Mouse (Mus musculus) urinary bladder, postnatal 36 days (tissue): ENCODE measurements around the gene Gtdc1.

ENCODE experiments used
- DNase-seq, 2 experiments: peaks; one replicate each; pipeline ENCODE4 v3.0.0; 2022; ENCODE audit warnings: low spot score in 2 of 2, mixed read lengths in 1 of 2

Gene Gtdc1

DNA sequence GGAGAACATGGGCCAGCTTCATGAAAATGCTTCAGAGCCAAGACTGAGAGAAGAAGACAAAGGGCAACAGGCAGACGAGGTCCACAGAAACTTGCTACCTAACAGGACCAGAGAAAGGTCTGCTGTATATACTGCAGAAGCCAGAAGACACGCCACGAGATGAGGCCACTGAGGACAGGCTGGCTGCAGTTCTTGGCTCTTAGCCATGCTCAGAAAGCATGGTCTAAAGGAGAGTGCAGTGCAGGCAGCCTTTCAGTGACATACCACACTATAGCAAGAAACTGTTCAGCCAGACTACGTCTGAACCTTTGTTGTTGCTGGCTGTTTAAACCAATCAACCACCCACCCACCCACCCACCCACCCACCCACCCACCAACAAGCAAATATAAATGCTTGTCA is 336.6 kb downstream of the Gtdc1 start:
- no peak for DNase-seq

DNA sequence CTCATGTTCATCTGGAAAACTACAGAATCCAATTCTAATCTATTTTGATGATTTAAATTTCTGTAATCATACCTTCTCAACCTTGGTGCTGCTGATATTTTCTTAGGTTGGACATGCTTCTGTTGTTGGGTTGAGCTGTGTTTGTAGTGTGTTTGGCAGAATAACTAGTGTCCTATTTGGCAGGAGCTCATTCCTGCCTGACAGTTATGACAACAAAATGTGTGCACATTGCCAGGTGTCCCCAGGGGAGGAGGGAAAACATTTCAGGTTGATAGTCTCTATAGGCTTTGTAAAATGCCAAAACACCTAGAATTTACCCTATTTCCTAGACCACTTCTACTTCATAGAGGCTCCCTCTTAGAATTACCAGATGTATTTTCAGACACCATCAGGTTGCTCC is 343.4 kb downstream of the Gtdc1 start:
- DNase-seq = no peak

DNA sequence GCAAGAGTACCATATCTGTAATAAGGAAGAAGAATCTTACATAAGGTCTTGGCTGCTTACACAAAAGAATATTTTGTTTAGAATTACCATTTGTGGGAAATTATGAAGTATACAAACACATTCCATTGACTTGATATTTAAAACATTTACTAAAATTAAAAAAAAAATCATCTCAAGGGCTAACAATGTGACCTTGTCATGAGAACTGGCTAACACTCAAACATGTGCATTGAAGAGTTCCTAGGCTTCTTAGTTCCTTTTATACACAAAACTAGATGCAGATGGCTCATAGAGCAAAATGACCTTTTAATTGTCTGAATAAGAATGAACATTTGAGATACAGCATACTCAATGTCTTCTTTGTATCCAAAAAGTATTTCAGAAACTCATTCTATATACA is 344.0 kb downstream of the Gtdc1 start:
- DNase-seq = no peak

- DNase-seq = no peak
Observed at GRCm38 (mm10) chr2:44571810-44572209, 355.6 kb downstream of the Gtdc1 start.

GRCm38 (mm10) chr2:44571156-44571555 is 356.3 kb downstream of the Gtdc1 start:
- DNase-seq = no peak

- DNase-seq = no peak
Observed at GRCm38 (mm10) chr2:44569140-44569952, 358.1 kb downstream of the Gtdc1 start.

DNA sequence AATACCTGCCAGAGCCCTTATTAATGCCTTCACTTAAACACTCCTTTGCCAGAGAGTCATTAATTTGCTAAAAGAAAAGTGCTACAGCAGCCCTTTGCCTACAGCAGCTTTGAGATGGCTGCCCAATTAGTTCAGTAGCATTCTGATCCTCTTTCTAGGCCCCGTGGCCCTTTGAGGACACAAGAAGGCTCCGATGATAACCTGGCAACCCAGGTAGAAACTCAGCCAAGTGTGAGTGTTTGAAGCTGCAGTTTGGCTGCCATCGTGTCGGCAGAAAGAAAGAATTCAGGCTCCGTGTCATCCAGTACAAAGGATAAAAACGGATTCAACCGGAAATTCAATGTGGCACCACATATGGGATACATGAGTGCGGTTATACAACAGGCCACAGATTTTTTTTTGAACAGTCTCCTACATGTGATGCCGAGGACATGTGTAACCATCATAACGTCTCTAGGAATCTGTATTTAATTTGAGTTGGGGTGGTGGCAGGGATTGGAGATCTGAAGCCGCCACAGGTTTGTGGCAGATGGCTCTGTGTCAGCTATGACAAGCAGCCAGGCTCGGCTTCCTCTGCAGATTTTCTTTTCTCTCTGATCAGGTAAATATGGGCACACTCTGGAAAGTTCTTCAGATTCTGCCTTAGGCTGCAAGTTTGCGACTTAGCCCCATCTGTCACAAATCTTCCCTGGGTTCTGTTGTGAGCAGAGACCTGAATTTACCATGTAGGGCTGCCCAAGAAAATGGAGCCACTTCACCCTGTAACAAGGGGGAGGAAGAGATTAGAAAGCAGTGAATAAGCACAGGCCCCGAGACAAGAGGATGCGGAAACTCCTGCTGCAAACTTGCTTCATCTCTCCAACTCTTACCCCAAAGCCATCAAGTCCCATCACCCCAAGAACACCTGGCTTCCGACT is 362.4 kb downstream of the Gtdc1 start:
- DNase-seq = no peak

GRCm38 (mm10) chr2:44561789-44562188 is 365.7 kb downstream of the Gtdc1 start:
- DNase-seq = no peak

GRCm38 (mm10) chr2:44559242-44559944 is 368.1 kb downstream of the Gtdc1 start:
- DNase-seq = no peak

GRCm38 (mm10) chr2:44557669-44558281 is 369.7 kb downstream of the Gtdc1 start:
- no peak for DNase-seq

GRCm38 (mm10) chr2:44556861-44557592 is 370.4 kb downstream of the Gtdc1 start:
- DNase-seq = peak in 1 of 2 experiments; percentile 25

DNA sequence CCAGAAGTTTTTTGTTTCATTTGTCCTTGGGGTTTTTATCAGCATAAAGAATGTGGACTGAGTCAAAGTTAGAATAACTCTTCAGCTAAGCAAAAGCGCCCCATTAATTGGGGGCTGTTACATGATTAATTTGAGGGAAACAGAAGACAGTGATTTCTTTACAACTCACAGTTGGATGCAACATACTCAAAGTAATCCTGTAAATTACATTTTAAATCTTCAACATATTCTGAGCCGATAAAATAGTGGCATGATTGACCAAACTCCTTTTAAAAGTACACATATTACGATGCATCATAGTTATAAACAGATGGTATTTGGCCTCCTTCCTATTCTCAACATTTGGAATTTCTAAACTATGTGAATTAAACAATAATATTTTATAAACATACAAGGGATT is 372.7 kb downstream of the Gtdc1 start:
- no peak for DNase-seq

DNA sequence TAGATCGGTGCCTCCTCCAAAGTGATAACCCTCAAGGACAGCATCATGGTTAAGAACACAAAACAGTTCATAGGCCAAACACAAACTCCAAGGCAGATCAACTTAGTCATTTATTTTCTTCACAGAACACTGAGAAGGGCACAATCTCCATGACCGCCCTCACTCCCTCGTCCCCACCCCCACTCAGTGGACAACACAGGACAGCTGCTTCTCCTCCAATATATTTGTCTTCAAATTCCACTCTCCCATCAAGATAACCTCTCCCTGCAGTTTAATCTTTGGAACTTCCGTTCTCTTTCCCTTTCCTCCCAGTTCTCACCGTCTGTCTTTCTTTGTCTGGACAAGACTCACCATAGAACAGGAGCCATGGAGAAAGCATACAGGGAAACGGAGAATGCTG is 378.1 kb downstream of the Gtdc1 start:
- no peak for DNase-seq

- no peak for DNase-seq
Observed at GRCm38 (mm10) chr2:44542775-44543174, 384.7 kb downstream of the Gtdc1 start.

DNA sequence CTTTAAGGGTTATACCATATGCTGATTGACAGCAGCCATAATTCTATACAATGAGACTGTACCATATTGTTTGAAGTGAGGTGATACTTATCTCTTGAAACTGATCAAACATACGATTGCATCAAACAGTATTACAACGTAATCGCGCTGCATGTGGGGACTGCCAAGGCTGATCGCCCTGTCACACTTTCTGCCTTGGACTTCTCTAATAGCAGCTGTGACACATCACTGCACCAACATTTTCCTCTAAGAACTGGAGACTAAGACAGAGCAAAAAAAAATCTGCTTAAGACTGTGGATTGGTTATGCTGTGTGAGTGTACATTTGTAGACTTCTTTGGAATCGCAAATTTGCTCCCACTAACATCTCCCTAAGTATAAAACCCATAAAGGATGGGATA is 385.7 kb downstream of the Gtdc1 start:
- DNase-seq = no peak

- DNase-seq = no peak
Observed at GRCm38 (mm10) chr2:44540881-44541280, 386.6 kb downstream of the Gtdc1 start.

- DNase-seq = no peak
Observed at GRCm38 (mm10) chr2:44539121-44539634, 388.3 kb downstream of the Gtdc1 start.

DNA sequence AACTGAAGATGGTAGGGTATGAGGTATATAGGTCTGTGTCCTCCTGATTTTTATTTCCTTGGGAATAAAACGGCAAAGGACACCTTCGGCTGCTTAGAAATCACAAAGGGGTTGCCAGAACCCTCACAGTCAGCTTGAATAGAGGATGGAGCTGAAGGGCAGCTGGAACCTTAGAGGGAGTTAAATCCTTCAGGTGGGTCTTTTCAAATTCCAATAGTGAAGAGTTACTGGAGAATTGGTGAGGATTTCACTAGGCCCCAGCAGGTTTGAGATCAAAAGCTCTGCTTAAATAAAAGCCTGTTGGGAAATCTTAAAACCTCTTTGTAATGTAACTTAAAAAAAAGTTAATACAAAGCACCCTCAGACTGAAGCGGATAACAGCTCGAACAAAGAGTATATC is 389.3 kb downstream of the Gtdc1 start:
- DNase-seq = no peak

- no peak for DNase-seq
Observed at GRCm38 (mm10) chr2:44535760-44536159, 391.7 kb downstream of the Gtdc1 start.

- DNase-seq = no peak
Observed at GRCm38 (mm10) chr2:44535136-44535675, 392.3 kb downstream of the Gtdc1 start.
